Mouse (Mus musculus): ENCODE data around the gene Tmem147. TPM values are rescaled to one million over a fixed set of nuclear protein-coding genes. Genes with fewer than 3 reads are reported as not detected.
"Not testable (repeated sequence)": the region's sequence is repeated elsewhere in the genome, so short reads cannot be mapped to it uniquely, and the experiment has no call there.

The Tmem147 gene
- 10 to 100 TPM; 43.1 to 55.2 (median 48.6) TPM for polyA plus RNA-seq (2017; shearing (Covaris generic))

GRCm38 (mm10) chr7:30729396-30730063 is at the start of gene Tmem147:
Tmem147 (minus strand) TSS chr7:30729540.
- peak; percentile 97 for ATAC-seq

GRCm38 (mm10) chr7:30777911-30778310 is 48.6 kb upstream of the Tmem147 start:
- ATAC-seq: no peak

- ATAC-seq: no peak
Observed at GRCm38 (mm10) chr7:30777081-30777579, 47.8 kb upstream of the Tmem147 start.

- no peak for ATAC-seq
Observed at GRCm38 (mm10) chr7:30776104-30776503, 46.8 kb upstream of the Tmem147 start.

- ATAC-seq: no peak
Observed at GRCm38 (mm10) chr7:30769236-30769635, 39.9 kb upstream of the Tmem147 start.

GRCm38 (mm10) chr7:30766408-30766807 is 37.1 kb upstream of the Tmem147 start:
- no peak for ATAC-seq

GRCm38 (mm10) chr7:30765173-30765572 is 35.8 kb upstream of the Tmem147 start:
- ATAC-seq: no peak

GRCm38 (mm10) chr7:30763456-30763855 is 34.1 kb upstream of the Tmem147 start, which contains the start of gene Dmkn:
Dmkn (plus strand) TSS chr7:30763756.
- ATAC-seq: no peak

- no peak for ATAC-seq
Observed at GRCm38 (mm10) chr7:30761769-30762352, 32.5 kb upstream of the Tmem147 start.

GRCm38 (mm10) chr7:30758853-30759252 is 29.5 kb upstream of the Tmem147 start:
- no peak for ATAC-seq

GRCm38 (mm10) chr7:30757001-30757400 is 27.7 kb upstream of the Tmem147 start:
- ATAC-seq: no peak

GRCm38 (mm10) chr7:30751086-30751669 is 21.8 kb upstream of the Tmem147 start, which contains the start of gene Sbsn:
Sbsn (plus strand) TSS chr7:30751471.
- ATAC-seq: no peak

- no peak for ATAC-seq
Observed at GRCm38 (mm10) chr7:30749824-30750606, 20.7 kb upstream of the Tmem147 start.

GRCm38 (mm10) chr7:30747525-30748204 is 18.3 kb upstream of the Tmem147 start:
- no peak for ATAC-seq

GRCm38 (mm10) chr7:30744022-30744598 is 14.8 kb upstream of the Tmem147 start:
- no peak for ATAC-seq

- not testable (repeated sequence) for ATAC-seq
Observed at GRCm38 (mm10) chr7:30743617-30744016, 14.3 kb upstream of the Tmem147 start, which contains the start of gene Gapdhs. Gapdhs (minus strand) TSS chr7:30743681.

- ATAC-seq: not testable (repeated sequence)
Observed at GRCm38 (mm10) chr7:30742570-30742969, 13.2 kb upstream of the Tmem147 start.

- no peak for ATAC-seq
Observed at GRCm38 (mm10) chr7:30736211-30736610, 6.9 kb upstream of the Tmem147 start.

GRCm38 (mm10) chr7:30730064-30730722 is 853 bp upstream of the Tmem147 start:
- ATAC-seq: not testable (repeated sequence)

GRCm38 (mm10) chr7:30728739-30729395 is 473 bp downstream of the Tmem147 start:
- peak; percentile 20 for ATAC-seq

- ATAC-seq: no peak
Observed at GRCm38 (mm10) chr7:30728214-30728613, 1.1 kb downstream of the Tmem147 start.

Measured in inflammation-experienced regulatory T-cells, adult 6 months (primary cell).